Mouse (Mus musculus) embryonic fibroblast, embryonic 13.5 days (primary cell): ENCODE measurements around the gene Myh15. TPM values are rescaled to one million over a fixed set of nuclear protein-coding genes. Genes with fewer than 3 reads are reported as not detected.

Source experiments
- H3K27ac ChIP-seq: 2 replicates; pipeline ENCODE4 v1.5.1; 2012; ENCODE audit warnings: low read length, control low read depth, inconsistent platforms; ENCODE audit not compliant: insufficient read depth
- H3K4me1 ChIP-seq: 2 replicates; pipeline ENCODE4 v1.6.1; 2011; ENCODE audit warnings: low read length; ENCODE audit not compliant: control insufficient read depth, insufficient read depth
- H3K4me3 ChIP-seq: 2 replicates; pipeline ENCODE4 v1.5.1; 2011; ENCODE audit warnings: mild to moderate bottlenecking, control low read depth, low read length; ENCODE audit not compliant: insufficient read depth
- CTCF ChIP-seq: IDR thresholded peaks from 2 replicates; pipeline ENCODE4 v1.5.1; 2011; ENCODE audit warnings: mild to moderate bottlenecking, control low read depth, low read length, moderate library complexity, borderline replicate concordance; ENCODE audit not compliant: insufficient read depth
- POLR2A ChIP-seq: IDR thresholded peaks from 2 replicates; pipeline ENCODE4 v1.6.1; 2011; ENCODE audit warnings: low read depth, mild to moderate bottlenecking, control low read depth, low read length, moderate library complexity
- polyA plus RNA-seq: library from polyadenylated mRNA; stranded (reverse); fragments of >200 nt; gene quantifications from 2 replicates; pipeline ENCODE4 v1.2.4, GENCODE M21; 2011; ENCODE audit warnings: low read depth; ENCODE audit not compliant: missing spikeins, insufficient read length

The Myh15 gene
- not detected in 2 replicates for polyA plus RNA-seq

DNA sequence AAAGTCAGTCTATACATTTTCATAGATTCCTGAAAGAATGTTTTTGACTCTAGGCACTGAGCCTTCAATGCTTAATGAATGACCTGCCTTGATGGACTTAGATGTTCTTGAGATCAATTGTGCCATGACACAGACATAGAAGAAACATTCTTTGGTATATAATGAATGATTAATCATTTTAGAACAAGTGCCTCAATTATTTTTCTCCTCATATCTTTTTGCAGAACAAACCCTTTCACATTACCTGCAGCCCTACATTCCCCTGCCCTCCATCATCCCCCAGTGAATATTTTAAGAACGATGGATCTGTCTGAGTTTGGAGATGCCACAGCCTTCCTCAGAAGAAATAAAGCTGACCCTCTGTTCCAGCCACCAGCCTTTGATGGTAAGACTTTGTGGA lies at the start of gene Myh15:
Gene Myh15, plus strand, starts transcription at position 301 of the 400 bp plus-strand sequence.
- no peak within 1 kb of the TSS for H3K27ac ChIP-seq
- TF ChIP-seq CTCF (no peak), POLR2A (no peak)
- H3K4me1 ChIP-seq, result no peaks in the 10 kb centered on the region
- no peak within 1 kb of the TSS for H3K4me3 ChIP-seq

DNA sequence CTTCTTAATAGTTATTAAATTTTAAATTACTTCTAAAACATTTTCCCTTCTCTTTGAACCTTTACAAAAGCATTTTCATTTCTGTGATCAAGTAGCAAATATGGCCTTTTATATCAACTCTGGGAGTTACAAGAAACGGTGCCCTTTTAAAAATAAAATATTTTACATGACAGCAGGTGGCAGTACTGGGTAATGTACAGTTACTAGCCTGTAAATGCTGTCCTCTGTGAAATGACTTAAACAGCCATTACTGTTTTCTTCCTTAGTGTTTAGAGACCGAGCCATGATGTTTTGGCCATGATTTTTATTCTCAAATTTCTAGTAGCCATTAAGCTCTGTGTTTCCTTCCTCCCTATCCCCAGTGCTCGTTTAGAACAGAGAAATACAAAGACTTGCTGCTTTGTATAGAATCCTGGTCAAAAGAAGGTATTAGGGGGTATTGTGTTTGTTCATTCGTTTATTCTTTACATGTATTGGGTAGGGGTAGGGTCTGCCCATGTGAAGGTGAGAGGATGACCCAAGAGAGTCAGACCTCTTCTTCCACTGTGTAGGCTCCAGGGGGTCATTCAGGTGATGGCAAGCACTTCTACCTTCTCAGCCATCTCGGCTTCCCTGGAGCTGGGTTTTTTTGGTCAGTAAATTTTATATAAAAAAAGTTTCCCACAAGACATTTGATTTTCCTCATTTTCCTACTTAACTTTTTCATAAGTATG lies 40.5 kb upstream of the Myh15 start:
- TF ChIP-seq POLR2A, result no peak
- no peak for TF ChIP-seq CTCF
- H3K4me3 ChIP-seq, result no peak overlapping the region
- H3K27ac ChIP-seq, result no peak overlapping the region

DNA sequence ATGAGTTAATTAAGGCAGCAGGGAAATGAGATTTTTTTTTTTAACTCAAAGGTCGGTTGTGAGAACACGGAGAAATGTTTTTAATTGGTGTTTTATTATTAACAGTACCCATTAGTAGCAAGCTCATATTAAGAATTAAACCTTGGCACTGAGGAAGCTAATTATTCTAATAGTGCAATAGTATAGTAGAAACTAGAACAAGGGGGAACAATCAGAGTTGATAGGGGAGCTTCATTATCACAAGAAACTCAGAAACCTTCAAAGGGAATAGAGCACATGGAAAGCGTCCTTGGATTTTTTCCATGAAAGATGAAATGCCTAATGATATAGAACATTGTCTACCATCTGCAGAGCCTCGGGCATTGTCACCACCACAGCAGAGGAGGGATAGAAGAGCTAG lies 21.4 kb upstream of the Myh15 start:
- Histone ChIP-seq H3K27ac (no peak overlapping the region), H3K4me3 (no peak overlapping the region), H3K4me1 (no peaks in the 10 kb centered on the region)
- TF ChIP-seq CTCF, result no peak
- TF ChIP-seq POLR2A, result no peak

More for the DNA sequence above, 40.5 kb upstream of the Myh15 start:
- H3K4me1 ChIP-seq, result no peaks in the 10 kb centered on the region

DNA sequence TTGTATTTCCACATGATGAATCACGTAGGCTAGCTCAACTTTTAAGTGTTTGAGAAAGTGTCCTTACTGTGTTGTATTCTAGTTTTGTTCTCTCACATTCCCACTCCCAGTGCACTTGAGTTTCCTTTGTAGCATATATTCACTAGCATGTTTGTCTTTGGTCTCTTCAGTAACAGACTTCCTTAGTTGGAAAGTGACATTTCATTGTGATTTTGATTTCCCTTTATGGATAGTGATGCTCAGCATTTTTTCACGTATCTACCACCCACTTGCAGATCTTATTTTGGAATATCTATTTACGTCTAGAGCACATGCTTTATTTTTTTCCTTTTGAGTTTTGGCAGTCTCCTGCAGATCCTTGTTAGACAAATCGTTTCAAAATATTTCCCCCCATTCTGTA lies 19.5 kb upstream of the Myh15 start:
- TF ChIP-seq POLR2A (no peak), CTCF (no peak)
- Histone ChIP-seq H3K4me1 (no peaks in the 10 kb centered on the region), H3K4me3 (no peak overlapping the region), H3K27ac (no peak overlapping the region)

DNA sequence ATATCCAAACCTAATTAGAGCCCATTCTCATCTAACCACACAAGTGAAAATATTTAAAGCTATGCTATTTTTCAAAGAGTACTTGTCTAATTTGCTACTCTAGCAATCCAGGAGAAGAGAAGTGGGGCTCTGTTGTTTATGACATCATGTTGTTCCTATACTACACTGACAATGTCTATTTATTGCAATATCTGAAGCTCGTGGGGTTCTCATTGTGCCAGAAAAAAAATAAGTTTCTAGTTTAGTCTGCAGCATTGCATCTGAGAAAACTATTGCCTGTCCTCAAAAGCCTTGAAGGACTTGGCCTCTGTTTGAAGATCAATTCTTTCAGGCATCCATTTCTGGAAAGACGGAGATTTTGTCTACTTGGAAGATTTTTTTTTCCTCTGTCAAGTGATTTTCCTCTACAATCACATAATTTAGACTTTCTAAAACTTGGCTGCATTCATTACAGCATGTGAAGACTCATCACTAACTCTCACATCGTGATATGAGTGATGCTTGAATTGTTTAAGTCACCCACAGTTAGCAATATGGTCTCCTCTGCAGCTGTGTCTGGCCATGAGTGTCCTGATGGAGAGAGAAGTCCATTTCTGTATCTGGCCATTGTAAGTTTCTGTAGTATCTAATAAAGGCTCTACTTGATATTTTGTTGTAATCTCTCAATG lies 16.6 kb upstream of the Myh15 start:
- H3K27ac ChIP-seq, result no peak overlapping the region
- no peak overlapping the region for H3K4me3 ChIP-seq
- H3K4me1 ChIP-seq, result no peaks in the 10 kb centered on the region
- TF ChIP-seq POLR2A, result no peak
- no peak for TF ChIP-seq CTCF

DNA sequence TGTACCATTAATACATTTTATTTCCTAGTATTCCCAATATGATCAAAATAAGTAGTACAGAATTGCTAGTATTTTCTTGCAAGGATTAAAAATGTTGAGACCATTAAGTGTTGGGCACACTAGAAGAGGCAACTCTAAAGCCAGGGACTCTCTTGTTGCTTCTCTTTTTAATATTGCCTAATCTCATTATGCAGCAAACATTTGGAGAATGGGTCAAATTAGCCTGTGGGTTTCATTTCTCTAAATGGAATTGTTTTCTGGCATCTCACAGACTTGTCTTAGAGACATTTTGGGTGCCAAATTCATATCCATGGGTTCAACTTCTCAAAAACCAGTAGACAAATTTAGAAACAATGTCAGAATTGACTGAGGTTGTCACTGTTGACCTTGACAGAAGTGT lies 8.1 kb upstream of the Myh15 start:
- Histone ChIP-seq H3K4me1 (no peaks in the 10 kb centered on the region), H3K4me3 (no peak overlapping the region), H3K27ac (no peak overlapping the region)
- no peak for TF ChIP-seq CTCF
- TF ChIP-seq POLR2A, result no peak

DNA sequence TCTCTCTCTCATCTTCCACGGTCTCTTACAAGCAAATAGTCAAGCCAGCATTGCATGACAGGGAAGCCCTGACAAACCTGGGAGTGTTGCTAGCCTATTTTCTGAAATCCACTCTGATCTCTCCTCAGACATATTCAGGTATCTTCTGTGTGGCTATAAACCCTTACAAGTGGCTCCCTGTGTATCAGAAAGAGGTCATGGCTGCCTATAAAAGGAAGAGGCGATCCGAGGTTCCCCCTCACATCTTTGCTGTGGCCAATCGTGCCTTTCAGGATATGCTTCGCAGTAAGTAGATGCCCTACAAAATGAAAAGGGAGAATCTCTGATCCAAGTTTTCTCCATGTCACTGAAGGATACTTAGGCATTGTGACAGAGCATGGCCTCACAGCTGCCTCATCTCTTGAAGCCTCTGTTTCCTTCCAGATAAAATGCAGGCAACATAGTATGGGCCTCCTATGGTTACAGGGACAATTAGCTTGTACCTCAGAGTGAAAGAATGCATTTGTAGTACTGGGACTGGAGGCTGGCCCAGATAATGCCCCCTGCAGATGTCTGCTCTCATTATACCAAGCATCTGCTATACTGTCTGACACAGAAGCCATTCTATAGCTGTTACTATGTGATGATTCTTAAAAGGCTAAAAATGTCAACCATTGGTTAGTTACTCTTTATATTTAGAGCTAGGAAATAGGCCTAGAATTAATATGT lies 12.1 kb downstream of the Myh15 start:
- no peak overlapping the region for H3K27ac ChIP-seq
- no peak overlapping the region for H3K4me3 ChIP-seq
- TF ChIP-seq POLR2A, result no peak
- no peak for TF ChIP-seq CTCF
- H3K4me1 ChIP-seq, result no peaks in the 10 kb centered on the region

DNA sequence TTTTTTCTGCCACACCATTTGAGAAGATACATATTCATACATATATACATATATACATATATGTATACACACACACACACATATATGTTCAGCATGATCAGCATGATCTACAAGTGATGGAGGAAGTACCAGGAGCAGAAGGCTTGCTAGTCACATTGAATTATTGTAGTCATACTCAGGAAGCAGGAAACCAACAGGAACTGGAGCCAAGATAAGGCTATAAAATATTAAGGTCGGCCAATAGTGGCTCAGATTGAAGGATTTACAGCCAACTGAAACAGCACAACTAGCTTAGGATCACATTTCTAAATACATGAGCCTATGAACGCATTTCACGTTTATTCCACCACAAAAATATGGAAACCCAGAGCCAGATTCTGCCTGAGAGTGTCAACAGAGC lies 14.0 kb downstream of the Myh15 start:
- H3K4me1 ChIP-seq, result no peaks in the 10 kb centered on the region
- TF ChIP-seq POLR2A (no peak), CTCF (no peak)
- H3K27ac ChIP-seq, result no peak overlapping the region
- no peak overlapping the region for H3K4me3 ChIP-seq

DNA sequence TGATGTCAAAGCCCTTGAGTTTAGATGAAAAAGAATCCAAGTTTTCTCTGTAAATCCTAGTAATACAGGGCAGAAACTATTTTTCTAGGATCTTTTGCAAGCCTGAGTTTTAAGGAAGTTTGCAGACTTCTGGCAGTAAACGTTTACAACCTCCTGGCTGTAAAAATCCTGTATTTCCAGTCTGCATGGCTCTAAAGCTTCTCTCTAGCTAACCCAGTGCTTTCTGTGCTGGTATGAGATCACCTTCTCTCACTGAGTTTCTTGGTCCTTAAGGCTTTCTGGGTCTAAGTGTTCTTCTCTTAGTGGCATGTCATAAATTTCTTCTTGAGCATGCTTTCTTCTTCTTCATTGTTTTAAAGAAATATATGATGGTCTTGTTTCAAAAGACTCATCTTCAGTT lies 70.7 kb downstream of the Myh15 start:
- no peak for TF ChIP-seq CTCF
- TF ChIP-seq POLR2A, result no peak
- Histone ChIP-seq H3K27ac (no peak overlapping the region), H3K4me1 (no peaks in the 10 kb centered on the region), H3K4me3 (no peak overlapping the region)

DNA sequence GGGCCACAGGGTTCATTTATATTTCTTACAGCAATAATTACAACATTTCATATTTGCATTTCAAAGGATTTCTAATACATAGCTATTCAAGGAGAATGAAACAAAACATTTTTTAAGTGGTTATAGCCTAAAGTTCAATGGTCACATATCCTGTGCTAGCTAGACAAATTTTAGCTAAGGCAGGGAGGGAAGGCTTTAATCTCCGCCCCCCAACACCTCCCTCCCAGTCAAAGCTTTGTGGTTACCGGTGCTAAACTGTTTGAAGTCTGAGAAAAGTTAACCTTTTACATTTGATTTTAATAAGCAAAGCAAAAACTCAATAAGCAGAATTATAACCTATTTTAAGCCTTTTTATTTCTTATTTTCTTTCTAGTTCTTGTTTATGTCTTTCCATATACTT lies 98.9 kb downstream of the Myh15 start:
- Histone ChIP-seq H3K4me3 (no peak overlapping the region), H3K4me1 (no peaks in the 10 kb centered on the region)
- TF ChIP-seq POLR2A (no peak), CTCF (no peak)

More for the DNA sequence above, 98.9 kb downstream of the Myh15 start:
- no peak overlapping the region for H3K27ac ChIP-seq
